Mouse (Mus musculus): ENCODE results near the gene Tstd2. TPM values are rescaled to one million over a fixed set of nuclear protein-coding genes. Genes with fewer than 3 reads are reported as not detected.

The Tstd2 gene
- total and polyA plus RNA-seq, 3 experiments, result 27.8 to 30.1 TPM; not detected in 1

GRCm38 (mm10) chr4:46117536-46117935, 21.0 kb downstream of the Tstd2 start:
- Histone ChIP-seq H3K79me2 (ENCODE audit: control insufficient read depth, insufficient read depth, low read length, poor library complexity) (no peaks in the 10 kb centered on the region), H3K9ac (ENCODE audit: control insufficient read depth, low read depth, low read length, poor library complexity, severe bottlenecking) (no peak overlapping the region), H3K4me1 (ENCODE audit: control insufficient read depth in 1 of 2, insufficient read depth in 2 of 2, low read length in 2 of 2) (no peaks in the 10 kb centered on the region), H3K9me3 (replicated peaks; ENCODE audit: insufficient read depth, low read length) (no peaks in the 10 kb centered on the region), H3K4me3 (ENCODE audit: control insufficient read depth in 1 of 2, insufficient read depth in 1 of 2, low read depth in 2 of 2, low read length in 2 of 2) (no peak overlapping the region), H3K36me3 (ENCODE audit: control insufficient read depth in 1 of 2, insufficient read depth in 2 of 2, low read length in 2 of 2) (peaks cover 0 to 14% of the 10 kb centered on the region in 2 experiments; a peak in 2 of 4 replicates), H3K27me3 (ENCODE audit: control insufficient read depth in 1 of 2, insufficient read depth in 2 of 2, low read length in 2 of 2) (no peaks in the 10 kb centered on the region), H3K27ac (ENCODE audit: control insufficient read depth, low read depth, low read length) (no peak overlapping the region)
- TF ChIP-seq ZKSCAN1 (IDR thresholded peaks at IDR 0.05; ENCODE audit: low read depth, low read length), result no peak
- TF ChIP-seq MYC (IDR thresholded peaks at IDR 0.05; ENCODE audit: low read depth, low read length), result no peak
- no peak for TF ChIP-seq MYB (IDR thresholded peaks at IDR 0.05; ENCODE audit: low read depth, low read length)
- no peak for TF ChIP-seq UBTF (IDR thresholded peaks at IDR 0.05; ENCODE audit: borderline replicate concordance, insufficient read depth, low read depth, low read length)
- no peak for TF ChIP-seq NRF1 (IDR thresholded peaks at IDR 0.05; ENCODE audit: insufficient read depth, low read depth, low read length, poor library complexity, severe bottlenecking)
- TF ChIP-seq RCOR1 (IDR thresholded peaks at IDR 0.05; ENCODE audit: low read depth, low read length), result no peak
- TF ChIP-seq TCF12 (IDR thresholded peaks at IDR 0.05; ENCODE audit: low read depth, low read length), result no peak
- no peak for TF ChIP-seq ETS1 (IDR thresholded peaks at IDR 0.05; ENCODE audit: low read depth, low read length)
- no peak for TF ChIP-seq ZC3H11A (IDR thresholded peaks at IDR 0.05; ENCODE audit: low read depth, low read length)
- no peak for DNase-seq (ENCODE audit: low read depth, low spot score)

GRCm38 (mm10) chr4:46116544-46117175, 21.8 kb downstream of the Tstd2 start:
- Histone ChIP-seq H3K79me2 (ENCODE audit: control insufficient read depth, insufficient read depth, low read length, poor library complexity) (no peaks in the 10 kb centered on the region), H3K4me1 (ENCODE audit: control insufficient read depth in 1 of 2, insufficient read depth in 2 of 2, low read length in 2 of 2) (no peaks in the 10 kb centered on the region), H3K4me3 (ENCODE audit: control insufficient read depth in 1 of 2, insufficient read depth in 1 of 2, low read depth in 2 of 2, low read length in 2 of 2) (no peak overlapping the region), H3K36me3 (ENCODE audit: control insufficient read depth in 1 of 2, insufficient read depth in 2 of 2, low read length in 2 of 2) (peaks cover 0 to 13% of the 10 kb centered on the region in 2 experiments; a peak in 2 of 4 replicates), H3K27ac (ENCODE audit: control insufficient read depth, low read depth, low read length) (no peak overlapping the region), H3K9me3 (replicated peaks; ENCODE audit: insufficient read depth, low read length) (no peaks in the 10 kb centered on the region), H3K9ac (ENCODE audit: control insufficient read depth, low read depth, low read length, poor library complexity, severe bottlenecking) (no peak overlapping the region), H3K27me3 (ENCODE audit: control insufficient read depth in 1 of 2, insufficient read depth in 2 of 2, low read length in 2 of 2) (no peaks in the 10 kb centered on the region)
- TF ChIP-seq USF1 (IDR thresholded peaks at IDR 0.05; ENCODE audit: low read depth, low read length) (no peak), TCF12 (IDR thresholded peaks at IDR 0.05; ENCODE audit: low read depth, low read length) (no peak), MAFK (IDR thresholded peaks at IDR 0.05; ENCODE audit: borderline replicate concordance, low read depth, low read length) (no peak)
- DNase-seq (ENCODE audit: low read depth, low spot score), result no peak

GRCm38 (mm10) chr4:46115308-46115707, 23.2 kb downstream of the Tstd2 start:
- Histone ChIP-seq H3K79me2 (ENCODE audit: control insufficient read depth, insufficient read depth, low read length, poor library complexity) (no peaks in the 10 kb centered on the region), H3K9me3 (replicated peaks; ENCODE audit: insufficient read depth, low read length) (no peaks in the 10 kb centered on the region), H3K9ac (ENCODE audit: control insufficient read depth, low read depth, low read length, poor library complexity, severe bottlenecking) (no peak overlapping the region), H3K27me3 (ENCODE audit: control insufficient read depth in 1 of 2, insufficient read depth in 2 of 2, low read length in 2 of 2) (no peaks in the 10 kb centered on the region), H3K36me3 (ENCODE audit: control insufficient read depth in 1 of 2, insufficient read depth in 2 of 2, low read length in 2 of 2) (peaks cover 0 to 10% of the 10 kb centered on the region in 2 experiments; a peak in 2 of 4 replicates), H3K27ac (ENCODE audit: control insufficient read depth, low read depth, low read length) (no peak overlapping the region), H3K4me1 (ENCODE audit: control insufficient read depth in 1 of 2, insufficient read depth in 2 of 2, low read length in 2 of 2) (no peaks in the 10 kb centered on the region), H3K4me3 (ENCODE audit: control insufficient read depth in 1 of 2, insufficient read depth in 1 of 2, low read depth in 2 of 2, low read length in 2 of 2) (no peak overlapping the region)
- no peak for TF ChIP-seq POLR2AphosphoS5 (IDR thresholded peaks at IDR 0.05; ENCODE audit: borderline replicate concordance, low read depth, low read length)
- TF ChIP-seq HCFC1 (IDR thresholded peaks at IDR 0.05; ENCODE audit: low read depth, low read length), result no peak
- no peak for DNase-seq (ENCODE audit: low read depth, low spot score)

All from MEL (cell line).